In genomic region chr7:107339013-107339412, GRCm38 (mm10) we compare ENCODE assay signal across 22 mouse cellular contexts. TPM values are rescaled to one million over a fixed set of nuclear protein-coding genes. Genes with fewer than 3 reads are reported as not detected.
A peak's percentile ranks its signal among the peaks of the same experiment; 100 is the strongest.
DNase-seq lines count a peak whose midpoint lies in the region; ATAC-seq and TF ChIP-seq lines count a peak whose summit lies in the region.
"Had no signal": no experiment of that assay in that cellular context is flagged by ENCODE, and none has a peak within 500 bp of the region (broad histone marks: within the 10 kb centered on the region; RNA-seq: fewer than 3 reads in every experiment).

No protein-coding gene starts in this region.

- no peak for TF ChIP-seq EP300 in ES-Bruce4 (IDR thresholded peaks at IDR 0.05; ENCODE audit: insufficient read depth, low read depth, low read length)

- H3K9me3 ChIP-seq in ES-Bruce4 (replicated peaks; ENCODE audit: control insufficient read depth, insufficient read depth, low read length, poor library complexity, severe bottlenecking) (peaks cover 41% of the 10 kb centered on the region), ES-E14 (ENCODE audit: control insufficient read depth, insufficient read depth, low read depth, low read length) (peaks cover 24% of the 10 kb centered on the region)
- H3K9me3 ChIP-seq in midbrain, embryonic 15.5 days = no peaks in the 10 kb centered on the region
- H3K9me3 ChIP-seq: embryonic facial prominence, embryonic 10.5 days; embryonic facial prominence, embryonic 12.5 days; forebrain, embryonic 13.5 days; forebrain, embryonic 15.5 days had no signal

- no peak for ATAC-seq in midbrain, embryonic 15.5 days (replicated peaks)
- ATAC-seq: forebrain, embryonic 13.5 days; forebrain, embryonic 15.5 days; forebrain, postnatal 0 days; Patski had no signal

- DNase-seq in ES-E14 (ENCODE audit: low read depth, low spot score) (no peak), WW6 (ENCODE audit: low read depth, low spot score) (peak; percentile 9)
- DNase-seq in cerebellum, postnatal 4 days (ENCODE audit: low spot score in 2 of 2) = no peak
- DNase-seq: adrenal gland, adult 2 months; adrenal gland, postnatal 10 days; adrenal gland, postnatal 25 days; cerebellum, adult 11 months; cerebellum, adult 18-20 months; cerebellum, adult 8-10 months; cerebellum, adult 9-11 months; cerebellum, postnatal 14 days; cerebellum, postnatal 36 days; forebrain, postnatal 0 days had no signal

- no peak overlapping the region for H3K4me2 ChIP-seq in midbrain, embryonic 15.5 days
- H3K4me2 ChIP-seq: embryonic facial prominence, embryonic 12.5 days; forebrain, embryonic 13.5 days; forebrain, embryonic 15.5 days had no signal

- TF ChIP-seq POLR2A in ES-Bruce4 (IDR thresholded peaks at IDR 0.05; ENCODE audit: insufficient read depth, low read length) = no peak

- H3K27ac ChIP-seq in ES-Bruce4 (ENCODE audit: insufficient read depth, low read length) (peak overlapping the region; percentile 99), ES-E14 (ENCODE audit: insufficient read depth, low read depth, low read length, poor library complexity, severe bottlenecking) (peak overlapping the region; percentile 93)
- no peak overlapping the region for H3K27ac ChIP-seq in midbrain, embryonic 15.5 days
- H3K27ac ChIP-seq: embryonic facial prominence, embryonic 10.5 days; embryonic facial prominence, embryonic 12.5 days; forebrain, embryonic 13.5 days; forebrain, embryonic 15.5 days had no signal

- H3K27me3 ChIP-seq in ES-Bruce4 (ENCODE audit: control insufficient read depth, insufficient read depth, low read length, poor library complexity, severe bottlenecking) = no peaks in the 10 kb centered on the region
- no peaks in the 10 kb centered on the region for H3K27me3 ChIP-seq in midbrain, embryonic 15.5 days (replicated peaks)
- H3K27me3 ChIP-seq: embryonic facial prominence, embryonic 12.5 days; forebrain, embryonic 13.5 days; forebrain, embryonic 15.5 days; Patski had no signal

- H3K4me1 ChIP-seq in ES-Bruce4 (ENCODE audit: control insufficient read depth, insufficient read depth, low read length) = peaks cover 1% of the 10 kb centered on the region
- peaks cover 8 to 9% of the 10 kb centered on the region in 2 experiments for H3K4me1 ChIP-seq in ES-E14 (ENCODE audit: control insufficient read depth in 2 of 2, insufficient read depth in 2 of 2, low read length in 2 of 2, poor library complexity in 1 of 2)
- no peaks in the 10 kb centered on the region for H3K4me1 ChIP-seq in midbrain, embryonic 15.5 days
- H3K4me1 ChIP-seq: embryonic facial prominence, embryonic 10.5 days; embryonic facial prominence, embryonic 12.5 days had no signal

- in situ Hi-C loops in ES-E14 (cut with MboI; ENCODE audit: low sequenced_read_pairs in 2 of 2, unreplicated experiment in 2 of 2) = no loop called here

- H3K4me3 ChIP-seq in ES-Bruce4 (ENCODE audit: low read depth, low read length) (no peak overlapping the region), ES-E14 (ENCODE audit: insufficient read depth in 1 of 2, low read depth in 1 of 2, low read length in 2 of 2, poor library complexity in 1 of 2, severe bottlenecking in 1 of 2) (no peak overlapping the region)
- H3K4me3 ChIP-seq in midbrain, embryonic 15.5 days = no peak overlapping the region
- H3K4me3 ChIP-seq: embryonic facial prominence, embryonic 10.5 days; embryonic facial prominence, embryonic 12.5 days; forebrain, embryonic 13.5 days; forebrain, embryonic 15.5 days had no signal

- H3K9ac ChIP-seq in ES-Bruce4 (ENCODE audit: low read depth, poor library complexity, severe bottlenecking) (no peak overlapping the region), ES-E14 (ENCODE audit: insufficient read depth, low read depth, low read length, poor library complexity, severe bottlenecking) (no peak overlapping the region)
- no peak overlapping the region for H3K9ac ChIP-seq in midbrain, embryonic 15.5 days
- H3K9ac ChIP-seq: embryonic facial prominence, embryonic 12.5 days; forebrain, embryonic 13.5 days; forebrain, embryonic 15.5 days; forebrain, postnatal 0 days had no signal

- no peak for TF ChIP-seq CTCF in ES-Bruce4 (IDR thresholded peaks at IDR 0.05; ENCODE audit: low read depth, low read length)

- peaks cover 5% of the 10 kb centered on the region for H3K36me3 ChIP-seq in ES-Bruce4 (ENCODE audit: control insufficient read depth, insufficient read depth, low read length, poor library complexity, severe bottlenecking)
- no peaks in the 10 kb centered on the region; the same call in 1 of the 2 replicates for H3K36me3 ChIP-seq in ES-E14 (ENCODE audit: control insufficient read depth, insufficient read depth, low read length, poor library complexity, severe bottlenecking)
- H3K36me3 ChIP-seq in midbrain, embryonic 15.5 days (replicated peaks) = no peaks in the 10 kb centered on the region
- H3K36me3 ChIP-seq: embryonic facial prominence, embryonic 10.5 days; embryonic facial prominence, embryonic 12.5 days; forebrain, embryonic 15.5 days had no signal

- WGBS in midbrain, embryonic 15.5 days = 85% methylated on average over 5 of the region's 5 CpGs

TF ChIP-seq in ES-E14, 5 proteins besides CTCF, POLR2A, EP300 and RAD21:
- TF ChIP-seq CHD2 (IDR thresholded peaks at IDR 0.05; ENCODE audit: low read depth, low read length) (no peak), MAFK (IDR thresholded peaks at IDR 0.05; ENCODE audit: insufficient read depth, low read depth, low read length) (peak; percentile 93), ZNF384 (IDR thresholded peaks at IDR 0.05; ENCODE audit: low read depth, low read length) (no peak)

RNA-seq across cellular contexts. Expression of gene Syt9, which starts 31.5 kb away (rescaled TPM):
- polyA plus RNA-seq in ES-Bruce4 (2011; ENCODE audit: insufficient read depth, insufficient read length, low read depth, missing spikeins) = 20.6 and 22.3 TPM in 2 replicates
- total RNA-seq in ES-E14 (2012; rRNA removed) = 8.4 and 12.0 TPM in 2 replicates
- 10.0 and 12.1 TPM in 2 replicates for polyA plus RNA-seq in midbrain, embryonic 15.5 days (2015; fragmentation: Nextera tagmentation; extraction: Ambion mirVana)
- total RNA-seq: MEL had no signal
- polyA plus RNA-seq: C2C12, Patski had no signal
